Mouse (Mus musculus) small intestine, adult 2 months (tissue): ENCODE measurements at regions not wholly inside any gene's neighbourhood (a gene's known extent, or its start where the extent isn't known, plus 50 kb on each side); places are given as distances from the start of the nearest gene placed in this dataset.

Experiments used
- CTCF ChIP-seq: fragments of 200-500 bp; IDR thresholded peaks from 2 replicates; pipeline ENCODE4 v1.5.1; 2012; ENCODE audit warnings: low read depth, mild to moderate bottlenecking, control low read depth, inconsistent platforms, low read length, moderate library complexity, mixed read lengths; ENCODE audit not compliant: insufficient replicate concordance, insufficient read length; ENCODE audit errors: extremely low read depth
- POLR2A ChIP-seq: fragments of 200-500 bp; IDR thresholded peaks from 2 replicates; pipeline ENCODE4 v1.6.1; 2012; ENCODE audit warnings: low read depth, mild to moderate bottlenecking, control low read depth, inconsistent platforms, low read length, moderate library complexity

- TF ChIP-seq CTCF = no peak
- TF ChIP-seq POLR2A = no peak
These were observed 50.2 kb upstream of the Lrfn2 start for GRCm38 (mm10) chr17:48881946-48882345.
